Mouse (Mus musculus): ENCODE measurements at regions not wholly inside any gene's neighbourhood (a gene's known extent, or its start where the extent isn't known, plus 50 kb on each side); places are given as distances from the start of the nearest gene placed in this dataset.

- ATAC-seq (ENCODE audit: low FRiP score, low TSS enrichment) = no peak
- Histone ChIP-seq H3K27me3 (ENCODE audit: control insufficient read depth, insufficient read depth, low read length) (no peaks in the 10 kb centered on the region), H3K9me3 (ENCODE audit: control insufficient read depth, low read length) (no peaks in the 10 kb centered on the region), H3K4me2 (ENCODE audit: low read length) (no peak overlapping the region), H3K4me1 (ENCODE audit: control insufficient read depth, insufficient read depth, low read length) (no peaks in the 10 kb centered on the region), H3K9ac (replicated peaks; ENCODE audit: low read length) (no peak overlapping the region), H3K27ac (replicated peaks; ENCODE audit: low read depth, low read length) (no peak overlapping the region), H3K36me3 (ENCODE audit: control insufficient read depth, insufficient read depth, low read length) (no peaks in the 10 kb centered on the region), H3K4me3 (replicated peaks; ENCODE audit: low read depth, low read length) (no peak overlapping the region)
- 77% methylated on average over 8 of the region's 8 CpGs for WGBS
- DNase-seq = no peak
These were observed 220.1 kb downstream of the Efnb2 start for GRCm38 (mm10) chr8:8440903-8441302.

- H3K4me3 ChIP-seq (replicated peaks; ENCODE audit: low read depth, low read length) = no peak overlapping the region
- ATAC-seq (ENCODE audit: low FRiP score, low TSS enrichment) (no peak), DNase-seq (no peak)
- no peaks in the 10 kb centered on the region for H3K9me3 ChIP-seq (ENCODE audit: control insufficient read depth, low read length)
- WGBS = 34% methylated on average over 4 of the region's 4 CpGs
- H3K9ac ChIP-seq (replicated peaks; ENCODE audit: low read length) = no peak overlapping the region
- no peaks in the 10 kb centered on the region for H3K27me3 ChIP-seq (ENCODE audit: control insufficient read depth, insufficient read depth, low read length)
- no peaks in the 10 kb centered on the region; the same call in 1 of the 2 replicates for H3K4me1 ChIP-seq (ENCODE audit: control insufficient read depth, insufficient read depth, low read length)
- H3K36me3 ChIP-seq (ENCODE audit: control insufficient read depth, insufficient read depth, low read length) = no peaks in the 10 kb centered on the region
- H3K27ac ChIP-seq (replicated peaks; ENCODE audit: low read depth, low read length) = no peak overlapping the region
- no peak overlapping the region for H3K4me2 ChIP-seq (ENCODE audit: low read length)
These were observed 234.8 kb downstream of the Efnb2 start for GRCm38 (mm10) chr8:8426201-8426600.

- Histone ChIP-seq H3K9me3 (ENCODE audit: control insufficient read depth, low read length) (no peaks in the 10 kb centered on the region), H3K4me2 (ENCODE audit: low read length) (no peak overlapping the region), H3K36me3 (ENCODE audit: control insufficient read depth, insufficient read depth, low read length) (no peaks in the 10 kb centered on the region), H3K4me3 (replicated peaks; ENCODE audit: low read depth, low read length) (no peak overlapping the region), H3K27ac (replicated peaks; ENCODE audit: low read depth, low read length) (no peak overlapping the region), H3K4me1 (ENCODE audit: control insufficient read depth, insufficient read depth, low read length) (no peaks in the 10 kb centered on the region; the same call in 1 of the 2 replicates), H3K27me3 (ENCODE audit: control insufficient read depth, insufficient read depth, low read length) (no peaks in the 10 kb centered on the region), H3K9ac (replicated peaks; ENCODE audit: low read length) (no peak overlapping the region)
- 98% methylated on average over 2 of the region's 2 CpGs for WGBS
- ATAC-seq (ENCODE audit: low FRiP score, low TSS enrichment) (no peak), DNase-seq (no peak)
These were observed 237.6 kb downstream of the Efnb2 start for GRCm38 (mm10) chr8:8423443-8423842.

- Histone ChIP-seq H3K4me3 (replicated peaks; ENCODE audit: low read depth, low read length) (no peak overlapping the region), H3K4me2 (ENCODE audit: low read length) (no peak overlapping the region), H3K36me3 (ENCODE audit: control insufficient read depth, insufficient read depth, low read length) (no peaks in the 10 kb centered on the region), H3K4me1 (ENCODE audit: control insufficient read depth, insufficient read depth, low read length) (no peaks in the 10 kb centered on the region; the same call in 1 of the 2 replicates), H3K27me3 (ENCODE audit: control insufficient read depth, insufficient read depth, low read length) (no peaks in the 10 kb centered on the region), H3K27ac (replicated peaks; ENCODE audit: low read depth, low read length) (no peak overlapping the region), H3K9me3 (ENCODE audit: control insufficient read depth, low read length) (no peaks in the 10 kb centered on the region), H3K9ac (replicated peaks; ENCODE audit: low read length) (no peak overlapping the region)
- WGBS = 76% methylated on average over 5 of the region's 5 CpGs
- ATAC-seq (ENCODE audit: low FRiP score, low TSS enrichment) (no peak), DNase-seq (peak; percentile 15)
These were observed 239.3 kb downstream of the Efnb2 start for GRCm38 (mm10) chr8:8421713-8422112.

- 55% methylated on average over 15 of the region's 15 CpGs for WGBS
- no peaks in the 10 kb centered on the region; the same call in 1 of the 2 replicates for H3K4me1 ChIP-seq (ENCODE audit: control insufficient read depth, insufficient read depth, low read length)
- H3K9ac ChIP-seq (replicated peaks; ENCODE audit: low read length) = no peak overlapping the region
- H3K36me3 ChIP-seq (ENCODE audit: control insufficient read depth, insufficient read depth, low read length) = no peaks in the 10 kb centered on the region
- no peak overlapping the region for H3K27ac ChIP-seq (replicated peaks; ENCODE audit: low read depth, low read length)
- peak; percentile 33 for DNase-seq
- no peaks in the 10 kb centered on the region for H3K27me3 ChIP-seq (ENCODE audit: control insufficient read depth, insufficient read depth, low read length)
- H3K4me2 ChIP-seq (ENCODE audit: low read length) = no peak overlapping the region
- H3K9me3 ChIP-seq (ENCODE audit: control insufficient read depth, low read length) = no peaks in the 10 kb centered on the region
- no peak overlapping the region for H3K4me3 ChIP-seq (replicated peaks; ENCODE audit: low read depth, low read length)
- no peak for ATAC-seq (ENCODE audit: low FRiP score, low TSS enrichment)
These were observed 241.4 kb downstream of the Efnb2 start for GRCm38 (mm10) chr8:8419360-8420330.

- no peaks in the 10 kb centered on the region; the same call in 1 of the 2 replicates for H3K4me1 ChIP-seq (ENCODE audit: control insufficient read depth, insufficient read depth, low read length)
- H3K27ac ChIP-seq (replicated peaks; ENCODE audit: low read depth, low read length) = no peak overlapping the region
- H3K27me3 ChIP-seq (ENCODE audit: control insufficient read depth, insufficient read depth, low read length) = no peaks in the 10 kb centered on the region
- no peak for ATAC-seq (ENCODE audit: low FRiP score, low TSS enrichment)
- H3K36me3 ChIP-seq (ENCODE audit: control insufficient read depth, insufficient read depth, low read length) = no peaks in the 10 kb centered on the region
- WGBS = 96% methylated on average over 6 of the region's 6 CpGs
- H3K9ac ChIP-seq (replicated peaks; ENCODE audit: low read length) = no peak overlapping the region
- no peak overlapping the region for H3K4me3 ChIP-seq (replicated peaks; ENCODE audit: low read depth, low read length)
- H3K4me2 ChIP-seq (ENCODE audit: low read length) = no peak overlapping the region
- DNase-seq = no peak
- H3K9me3 ChIP-seq (ENCODE audit: control insufficient read depth, low read length) = no peaks in the 10 kb centered on the region
These were observed 242.1 kb downstream of the Efnb2 start for GRCm38 (mm10) chr8:8418929-8419328.

GRCm38 (mm10) chr8:8418525-8418924, 242.5 kb downstream of the Efnb2 start:
- H3K4me3 ChIP-seq (replicated peaks; ENCODE audit: low read depth, low read length) = no peak overlapping the region
- DNase-seq (no peak), ATAC-seq (ENCODE audit: low FRiP score, low TSS enrichment) (no peak)
- no peaks in the 10 kb centered on the region for H3K9me3 ChIP-seq (ENCODE audit: control insufficient read depth, low read length)
- no peaks in the 10 kb centered on the region for H3K36me3 ChIP-seq (ENCODE audit: control insufficient read depth, insufficient read depth, low read length)
- H3K27me3 ChIP-seq (ENCODE audit: control insufficient read depth, insufficient read depth, low read length) = no peaks in the 10 kb centered on the region
- H3K9ac ChIP-seq (replicated peaks; ENCODE audit: low read length) = no peak overlapping the region
- no peak overlapping the region for H3K27ac ChIP-seq (replicated peaks; ENCODE audit: low read depth, low read length)
- H3K4me2 ChIP-seq (ENCODE audit: low read length) = no peak overlapping the region
- no peaks in the 10 kb centered on the region; the same call in 1 of the 2 replicates for H3K4me1 ChIP-seq (ENCODE audit: control insufficient read depth, insufficient read depth, low read length)
- WGBS = 90% methylated on average over 2 of the region's 2 CpGs

GRCm38 (mm10) chr8:8416092-8416701, 244.8 kb downstream of the Efnb2 start:
- DNase-seq (no peak), ATAC-seq (ENCODE audit: low FRiP score, low TSS enrichment) (no peak)
- 83% methylated on average over 10 of the region's 10 CpGs for WGBS
- Histone ChIP-seq H3K27ac (replicated peaks; ENCODE audit: low read depth, low read length) (no peak overlapping the region), H3K9ac (replicated peaks; ENCODE audit: low read length) (no peak overlapping the region), H3K36me3 (ENCODE audit: control insufficient read depth, insufficient read depth, low read length) (no peaks in the 10 kb centered on the region), H3K4me1 (ENCODE audit: control insufficient read depth, insufficient read depth, low read length) (no peaks in the 10 kb centered on the region; the same call in 1 of the 2 replicates), H3K9me3 (ENCODE audit: control insufficient read depth, low read length) (no peaks in the 10 kb centered on the region), H3K4me2 (ENCODE audit: low read length) (no peak overlapping the region), H3K27me3 (ENCODE audit: control insufficient read depth, insufficient read depth, low read length) (no peaks in the 10 kb centered on the region), H3K4me3 (replicated peaks; ENCODE audit: low read depth, low read length) (no peak overlapping the region)
